Mouse (Mus musculus): ENCODE measurements around the gene Fignl1. TPM values are rescaled to one million over a fixed set of nuclear protein-coding genes. Genes with fewer than 3 reads are reported as not detected.

Fignl1 gene
- polyA plus RNA-seq, 1 experiment, result 0.53 TPM

DNA sequence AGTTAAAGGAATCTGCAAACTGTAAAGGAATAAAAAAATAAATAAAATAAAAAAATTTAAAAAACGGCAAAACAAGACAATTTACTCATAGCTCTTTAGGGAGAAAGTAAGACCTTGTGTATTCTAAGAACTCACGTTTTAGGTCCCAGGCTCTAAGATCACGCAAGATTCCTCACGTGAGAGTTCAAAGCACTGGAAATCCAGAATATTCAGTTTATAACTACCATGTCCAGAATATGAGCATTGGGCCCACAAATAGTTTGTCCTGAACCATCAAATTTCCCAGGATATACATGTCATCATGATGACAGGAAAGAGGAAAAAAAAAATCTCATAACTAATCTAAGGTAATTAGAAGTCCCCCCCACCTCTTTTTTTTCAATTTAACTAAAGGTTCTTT is 27.0 kb upstream of the Fignl1 start:
- Histone ChIP-seq H3K4me1 (ENCODE audit: control insufficient read depth) (peaks cover 84% of the 10 kb centered on the region), H3K4me3 (replicated peaks) (peak overlapping the region; percentile 68), H3K27me3 (ENCODE audit: control insufficient read depth) (peaks cover 38% of the 10 kb centered on the region)

DNA sequence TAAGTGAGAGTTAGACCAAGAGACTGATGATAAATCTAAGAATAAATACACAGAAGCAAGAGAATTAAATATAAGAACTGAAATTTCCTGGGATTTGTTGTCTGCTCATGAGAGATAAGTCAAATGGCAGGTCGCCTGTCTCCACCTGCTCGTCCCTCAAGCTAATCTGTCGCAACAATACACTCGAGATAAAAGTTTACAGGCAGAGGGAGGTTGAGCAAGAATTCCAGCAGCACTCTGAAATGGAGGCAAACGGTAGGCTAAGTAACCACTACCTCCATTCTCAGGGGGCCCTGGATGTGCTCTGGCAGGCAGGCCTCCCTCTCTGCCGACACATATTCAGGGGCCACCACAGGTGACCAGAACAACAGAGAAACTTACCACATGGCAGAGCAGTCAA is 26.6 kb upstream of the Fignl1 start:
- TF ChIP-seq TAL1 (IDR thresholded peaks at IDR 0.05; ENCODE audit: low read length) (peak; percentile 68), GATA1 (IDR thresholded peaks at IDR 0.05; ENCODE audit: low read length) (peak; percentile 69)
- Histone ChIP-seq H3K9me3 (ENCODE audit: control insufficient read depth, low read length) (no peaks in the 10 kb centered on the region), H3K27me3 (ENCODE audit: control insufficient read depth) (peaks cover 42% of the 10 kb centered on the region), H3K4me3 (replicated peaks) (peak overlapping the region; percentile 45), H3K36me3 (ENCODE audit: control insufficient read depth) (peaks cover 8% of the 10 kb centered on the region), H3K4me1 (ENCODE audit: control insufficient read depth) (peaks cover 80% of the 10 kb centered on the region)

More for the DNA sequence above, 27.0 kb upstream of the Fignl1 start:
- H3K9me3 ChIP-seq (ENCODE audit: control insufficient read depth, low read length), result no peaks in the 10 kb centered on the region
- peaks cover 10% of the 10 kb centered on the region for H3K36me3 ChIP-seq (ENCODE audit: control insufficient read depth)
- no peak for TF ChIP-seq GATA1 (IDR thresholded peaks at IDR 0.05; ENCODE audit: low read length)
- no peak for TF ChIP-seq TAL1 (IDR thresholded peaks at IDR 0.05; ENCODE audit: low read length)

DNA sequence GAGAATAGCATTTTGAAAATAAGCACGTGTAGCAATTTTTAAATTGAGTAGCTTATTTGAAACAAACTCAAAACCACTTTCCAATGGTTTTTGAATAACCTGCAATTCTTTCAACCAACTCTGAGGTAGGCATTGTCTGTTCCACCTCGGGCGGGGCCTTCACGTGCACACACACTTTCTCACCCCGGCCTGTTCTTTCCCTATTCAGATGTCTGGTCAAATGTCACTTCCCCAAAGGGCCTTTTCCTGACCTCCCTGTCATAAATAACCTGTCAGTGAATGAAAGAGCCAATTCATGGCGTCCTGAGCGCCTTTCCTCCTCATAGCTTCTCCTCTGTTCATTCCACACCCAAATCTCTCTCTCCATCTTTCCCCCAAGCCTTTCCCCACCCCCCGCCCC is 24.3 kb upstream of the Fignl1 start:
- TF ChIP-seq GATA1 (IDR thresholded peaks at IDR 0.05; ENCODE audit: low read length) (no peak), TAL1 (IDR thresholded peaks at IDR 0.05; ENCODE audit: low read length) (no peak)
- Histone ChIP-seq H3K9me3 (ENCODE audit: control insufficient read depth, low read length) (peaks cover 2% of the 10 kb centered on the region; the same call in 1 of the 2 replicates), H3K36me3 (ENCODE audit: control insufficient read depth) (peaks cover 2% of the 10 kb centered on the region), H3K4me1 (ENCODE audit: control insufficient read depth) (peaks cover 66% of the 10 kb centered on the region), H3K27me3 (ENCODE audit: control insufficient read depth) (peaks cover 59% of the 10 kb centered on the region), H3K4me3 (replicated peaks) (no peak overlapping the region)

DNA sequence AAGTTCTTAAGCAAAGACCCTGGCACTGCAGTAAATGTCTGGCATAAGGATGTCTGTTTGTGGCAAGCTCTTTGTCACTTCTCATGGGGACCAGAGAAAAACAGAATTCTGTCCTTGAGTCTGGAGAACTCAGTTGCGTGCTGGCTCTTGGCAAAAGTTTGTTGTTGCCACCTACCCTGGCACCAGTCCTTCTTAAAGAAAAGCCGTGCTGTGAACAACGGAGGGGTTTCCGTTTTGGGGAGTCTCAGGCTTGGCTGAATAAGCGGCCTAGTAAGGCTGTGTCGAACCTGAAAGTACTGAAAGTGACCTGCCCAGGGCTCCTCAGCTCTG is 24.0 kb upstream of the Fignl1 start:
- no peak for TF ChIP-seq TAL1 (IDR thresholded peaks at IDR 0.05; ENCODE audit: low read length)
- no peak for TF ChIP-seq GATA1 (IDR thresholded peaks at IDR 0.05; ENCODE audit: low read length)
- Histone ChIP-seq H3K9me3 (ENCODE audit: control insufficient read depth, low read length) (peaks cover 3% of the 10 kb centered on the region; the same call in 1 of the 2 replicates), H3K4me3 (replicated peaks) (no peak overlapping the region), H3K4me1 (ENCODE audit: control insufficient read depth) (peaks cover 62% of the 10 kb centered on the region), H3K27me3 (ENCODE audit: control insufficient read depth) (peaks cover 60% of the 10 kb centered on the region), H3K36me3 (ENCODE audit: control insufficient read depth) (no peaks in the 10 kb centered on the region)

DNA sequence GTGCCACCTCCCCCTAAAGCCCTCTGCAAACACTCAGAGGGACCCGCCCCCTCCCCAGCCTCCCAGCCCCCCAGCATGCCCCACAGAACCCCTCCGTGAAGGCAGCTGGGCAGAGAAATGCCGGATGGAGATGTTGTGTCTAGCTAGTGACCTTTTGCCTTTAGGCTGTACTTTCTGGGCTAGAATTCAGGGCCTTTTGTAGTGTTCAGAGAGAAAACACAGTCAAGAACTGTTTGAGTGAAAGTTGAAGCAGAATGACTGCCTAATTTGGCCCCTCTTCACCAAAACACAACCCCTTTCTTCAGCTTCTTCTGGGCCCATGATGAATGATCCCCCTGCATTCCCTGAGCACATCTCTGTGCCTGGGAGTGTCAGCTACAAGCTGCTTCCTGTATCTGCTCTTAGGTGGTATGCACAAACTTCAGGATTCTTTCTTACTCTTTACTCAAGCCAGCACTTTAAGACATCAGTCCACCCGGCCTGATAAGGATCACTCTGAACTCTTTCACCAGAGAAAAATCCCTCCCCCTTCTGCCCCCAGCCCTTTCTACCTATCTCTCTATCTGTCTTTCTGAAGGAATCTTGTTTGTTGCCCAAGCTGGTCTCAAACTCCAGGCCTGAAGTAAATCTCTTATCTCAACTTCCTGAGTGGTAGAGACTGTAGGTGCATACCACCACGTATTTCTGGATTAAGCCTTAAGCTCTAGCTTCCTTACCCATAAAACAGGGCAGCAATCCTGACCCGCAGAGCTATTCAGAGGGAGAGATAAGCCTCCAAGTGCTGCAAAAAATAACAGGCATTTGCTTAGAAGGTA is 23.4 kb upstream of the Fignl1 start:
- Histone ChIP-seq H3K36me3 (ENCODE audit: control insufficient read depth) (no peaks in the 10 kb centered on the region), H3K4me1 (ENCODE audit: control insufficient read depth) (peaks cover 56% of the 10 kb centered on the region), H3K9me3 (ENCODE audit: control insufficient read depth, low read length) (peaks cover 3% of the 10 kb centered on the region; the same call in 1 of the 2 replicates), H3K4me3 (replicated peaks) (no peak overlapping the region), H3K27me3 (ENCODE audit: control insufficient read depth) (peaks cover 61% of the 10 kb centered on the region)
- no peak for TF ChIP-seq GATA1 (IDR thresholded peaks at IDR 0.05; ENCODE audit: low read length)
- no peak for TF ChIP-seq TAL1 (IDR thresholded peaks at IDR 0.05; ENCODE audit: low read length)

DNA sequence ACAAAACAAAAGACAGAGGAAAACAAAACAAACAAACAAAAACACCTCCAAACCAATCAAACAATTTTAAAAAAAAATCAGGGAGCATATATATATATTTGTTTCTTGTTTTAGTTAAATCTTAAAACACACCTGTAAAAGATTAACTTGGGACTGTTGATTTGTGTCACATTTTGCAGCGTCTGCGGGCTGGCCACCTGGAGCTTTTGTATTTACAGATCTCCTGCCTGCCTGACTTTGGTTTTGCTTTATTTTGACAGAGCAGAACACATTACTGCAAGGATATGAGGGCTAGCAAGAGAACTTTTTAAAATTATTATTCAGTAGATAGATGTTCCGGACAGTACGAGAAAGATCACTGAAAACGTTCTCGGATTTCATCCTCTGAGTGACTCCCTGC is 22.8 kb upstream of the Fignl1 start:
- TF ChIP-seq GATA1 (IDR thresholded peaks at IDR 0.05; ENCODE audit: low read length), result no peak
- no peak for TF ChIP-seq TAL1 (IDR thresholded peaks at IDR 0.05; ENCODE audit: low read length)
- Histone ChIP-seq H3K36me3 (ENCODE audit: control insufficient read depth) (no peaks in the 10 kb centered on the region), H3K9me3 (ENCODE audit: control insufficient read depth, low read length) (peaks cover 3% of the 10 kb centered on the region; the same call in 1 of the 2 replicates), H3K27me3 (ENCODE audit: control insufficient read depth) (peaks cover 68% of the 10 kb centered on the region), H3K4me1 (ENCODE audit: control insufficient read depth) (peaks cover 50% of the 10 kb centered on the region), H3K4me3 (replicated peaks) (no peak overlapping the region)

DNA sequence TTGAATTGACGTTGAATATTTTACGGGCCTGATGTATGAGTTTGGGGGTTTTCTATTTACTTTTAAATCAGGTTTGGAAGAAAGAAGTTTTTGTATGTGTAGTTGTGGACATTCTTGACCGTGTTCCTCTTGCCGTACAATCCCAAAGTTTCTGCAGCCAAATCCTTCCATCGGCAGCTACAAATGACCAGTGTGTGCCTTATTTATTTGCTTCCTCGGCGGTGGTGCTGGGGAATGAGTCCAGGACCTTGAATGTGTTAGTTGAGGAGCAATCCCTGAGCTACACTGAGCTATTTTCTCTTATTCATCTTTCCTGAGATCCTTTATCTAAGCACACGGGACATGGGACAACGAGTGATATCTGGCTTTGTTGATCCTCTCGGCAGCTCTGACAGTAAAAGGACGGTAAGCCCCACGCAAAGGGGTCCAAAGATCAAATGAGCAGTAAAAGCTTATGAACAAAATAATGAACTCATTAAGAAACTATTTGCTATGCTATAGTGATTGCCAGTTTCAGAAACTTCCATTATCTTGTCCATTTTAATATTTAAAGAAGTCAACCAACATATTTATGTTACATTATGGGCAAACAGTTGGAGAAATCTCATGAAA is 22.2 kb upstream of the Fignl1 start:
- Histone ChIP-seq H3K27me3 (ENCODE audit: control insufficient read depth) (peaks cover 73% of the 10 kb centered on the region), H3K36me3 (ENCODE audit: control insufficient read depth) (no peaks in the 10 kb centered on the region), H3K9me3 (ENCODE audit: control insufficient read depth, low read length) (peaks cover 3% of the 10 kb centered on the region; the same call in 1 of the 2 replicates), H3K4me3 (replicated peaks) (no peak overlapping the region), H3K4me1 (ENCODE audit: control insufficient read depth) (peaks cover 46% of the 10 kb centered on the region)
- no peak for TF ChIP-seq GATA1 (IDR thresholded peaks at IDR 0.05; ENCODE audit: low read length)
- no peak for TF ChIP-seq TAL1 (IDR thresholded peaks at IDR 0.05; ENCODE audit: low read length)

DNA sequence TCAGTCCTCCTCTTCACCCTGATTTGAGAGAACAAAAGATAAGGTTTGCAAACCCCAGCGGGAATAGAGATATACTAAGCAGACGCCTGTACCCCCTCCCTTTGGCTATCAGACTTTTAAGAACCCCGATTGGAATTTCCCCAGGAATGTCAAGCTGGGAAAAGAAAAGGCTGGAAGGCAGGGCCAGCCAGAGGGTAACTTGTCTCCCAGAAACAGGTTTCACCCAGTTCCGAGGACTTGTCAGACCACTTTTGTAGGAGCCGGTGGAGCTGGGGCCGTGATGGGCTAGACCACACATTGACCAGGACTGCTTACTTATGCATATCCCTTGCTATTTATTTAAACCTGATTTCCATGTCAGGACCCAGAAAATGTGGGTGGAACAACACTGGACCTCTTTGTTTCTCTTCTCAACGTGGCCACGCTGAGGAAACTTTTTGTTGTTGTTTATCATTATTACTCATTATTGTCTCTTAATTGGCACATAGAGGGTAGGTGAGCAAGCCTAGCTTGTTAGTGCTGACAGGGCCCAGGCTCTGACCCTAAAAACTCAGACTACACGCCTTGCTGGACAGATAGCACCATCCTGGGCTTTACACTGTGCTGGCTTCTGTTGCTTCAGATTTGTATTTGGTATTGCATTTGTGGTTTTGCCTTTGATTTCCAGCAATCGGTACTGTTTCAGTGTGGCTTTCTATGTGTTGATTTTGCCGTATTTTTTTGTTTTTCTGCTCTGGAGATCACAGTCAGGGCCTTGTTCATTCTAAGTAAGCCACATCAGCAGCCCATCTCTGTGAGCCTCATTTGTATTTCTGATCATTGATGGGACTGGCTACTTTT is 20.6 kb upstream of the Fignl1 start:
- peaks cover 89% of the 10 kb centered on the region for H3K27me3 ChIP-seq (ENCODE audit: control insufficient read depth)
- peaks cover 40% of the 10 kb centered on the region for H3K4me1 ChIP-seq (ENCODE audit: control insufficient read depth)
- H3K9me3 ChIP-seq (ENCODE audit: control insufficient read depth, low read length), result peaks cover 3% of the 10 kb centered on the region; the same call in 1 of the 2 replicates
- no peak overlapping the region for H3K4me3 ChIP-seq (replicated peaks)
- H3K36me3 ChIP-seq (ENCODE audit: control insufficient read depth), result no peaks in the 10 kb centered on the region
- TF ChIP-seq GATA1 (IDR thresholded peaks at IDR 0.05; ENCODE audit: low read length), result no peak
- TF ChIP-seq TAL1 (IDR thresholded peaks at IDR 0.05; ENCODE audit: low read length), result no peak

DNA sequence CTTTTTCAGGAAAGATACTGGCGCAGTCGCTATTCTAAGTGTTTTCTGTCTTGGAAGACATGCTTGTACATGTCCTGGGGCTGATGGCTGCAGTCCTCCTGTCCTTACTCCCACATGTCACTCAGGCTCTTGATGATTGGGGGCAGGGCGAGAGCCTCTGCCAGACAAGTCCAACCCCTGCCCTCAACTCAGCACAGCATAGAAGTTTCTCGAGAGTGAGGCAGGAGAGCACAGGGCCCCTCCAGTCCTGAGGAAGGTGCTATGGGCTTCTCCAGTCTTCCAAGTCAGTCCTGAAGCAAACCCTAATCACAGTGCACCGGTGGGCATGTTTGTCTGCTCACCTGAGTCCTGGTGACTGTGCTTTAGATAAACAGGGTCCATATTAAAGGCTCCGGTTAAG is 20.0 kb upstream of the Fignl1 start:
- Histone ChIP-seq H3K4me3 (replicated peaks) (no peak overlapping the region), H3K36me3 (ENCODE audit: control insufficient read depth) (no peaks in the 10 kb centered on the region), H3K27me3 (ENCODE audit: control insufficient read depth) (peaks cover 91% of the 10 kb centered on the region), H3K4me1 (ENCODE audit: control insufficient read depth) (peaks cover 40% of the 10 kb centered on the region), H3K9me3 (ENCODE audit: control insufficient read depth, low read length) (peaks cover 3% of the 10 kb centered on the region; the same call in 1 of the 2 replicates)
- TF ChIP-seq GATA1 (IDR thresholded peaks at IDR 0.05; ENCODE audit: low read length) (no peak), TAL1 (IDR thresholded peaks at IDR 0.05; ENCODE audit: low read length) (no peak)

All from erythroblast, embryonic 14.5 days (primary cell).